Mouse (Mus musculus) hindbrain, embryonic 16.5 days (tissue): ENCODE measurements around the gene Ipo11. TPM values are rescaled to one million over a fixed set of nuclear protein-coding genes. Genes with fewer than 3 reads are reported as not detected.

Experiments used
- ATAC-seq: fragments of 200-750 bp; cut with Nextera tagmentation; 2 replicates; pipeline ENCODE4 v1.8.0; 2017; ENCODE audit warnings: moderate TSS enrichment, moderate library complexity
- H3K27ac ChIP-seq: fragments of 300-500 bp; sonication (generic); 2 replicates; pipeline ENCODE4 v1.5.1; 2014; ENCODE audit warnings: low read depth, mild to moderate bottlenecking, control low read depth, low read length, moderate library complexity
- H3K27me3 ChIP-seq: fragments of 300-500 bp; sonication (generic); replicated peaks from 2 replicates; pipeline ENCODE4 v1.6.1; 2014; ENCODE audit warnings: low read length; ENCODE audit not compliant: control insufficient read depth, insufficient read depth
- H3K36me3 ChIP-seq: fragments of 300-500 bp; sonication (generic); 2 replicates; pipeline ENCODE4 v1.6.1; 2014; ENCODE audit warnings: mild to moderate bottlenecking, low read length, moderate library complexity, mixed read lengths; ENCODE audit not compliant: control insufficient read depth, insufficient read depth
- H3K4me1 ChIP-seq: fragments of 300-500 bp; sonication (generic); 2 replicates; pipeline ENCODE4 v1.6.1; 2014; ENCODE audit warnings: low read depth, low read length; ENCODE audit not compliant: control insufficient read depth, insufficient read depth
- H3K4me2 ChIP-seq: fragments of 300-500 bp; sonication (generic); 2 replicates; pipeline ENCODE4 v1.6.1; 2014; ENCODE audit warnings: mild to moderate bottlenecking, low read length, control low read depth, moderate library complexity
- H3K4me3 ChIP-seq: fragments of 300-500 bp; sonication (generic); 2 replicates; pipeline ENCODE4 v1.5.1; 2014; ENCODE audit warnings: mild to moderate bottlenecking, low read length, control low read depth, moderate library complexity
- H3K9ac ChIP-seq: fragments of 300-500 bp; sonication (generic); 2 replicates; pipeline ENCODE4 v1.6.1; 2014; ENCODE audit warnings: low read depth, mild to moderate bottlenecking, control low read depth, low read length, moderate library complexity
- H3K9me3 ChIP-seq: fragments of 300-500 bp; sonication (generic); 2 replicates; pipeline ENCODE4 v1.6.1; 2014; ENCODE audit warnings: mild to moderate bottlenecking, low read length, moderate library complexity; ENCODE audit not compliant: control insufficient read depth
- WGBS: fragments of 180-500 bp; shearing (Covaris S2); extraction: QIAGEN DNeasy Blood & Tissue Kit; methylation state at CpG from one replicate; pipeline ENCODE4 v1.1.7; 2014; 5-methylcytosine and 5-hydroxymethylcytosine counted together
- polyA plus RNA-seq: library from polyadenylated mRNA; unstranded; fragments of >200 nt; fragmentation: Nextera tagmentation; extraction: Ambion mirVana; gene quantifications from 2 replicates; pipeline ENCODE4 v1.2.1, GENCODE M21; 2015

The Ipo11 gene
- polyA plus RNA-seq, 1 experiment from 2014 or later: 43.5 TPM

- H3K4me1 ChIP-seq: no peaks in the 10 kb centered on the region
- ATAC-seq: no peak
- no peaks in the 10 kb centered on the region for H3K36me3 ChIP-seq
- H3K27ac ChIP-seq: no peak overlapping the region
- no peak overlapping the region for H3K9ac ChIP-seq
- H3K9me3 ChIP-seq: no peaks in the 10 kb centered on the region
- H3K27me3 ChIP-seq: no peaks in the 10 kb centered on the region
- no peak overlapping the region for H3K4me2 ChIP-seq
- WGBS: 75% methylated on average over 6 of the region's 6 CpGs
- no peak overlapping the region for H3K4me3 ChIP-seq
Observed at GRCm38 (mm10) chr13:106830029-106830428, 106.7 kb downstream of the Ipo11 start.

DNA sequence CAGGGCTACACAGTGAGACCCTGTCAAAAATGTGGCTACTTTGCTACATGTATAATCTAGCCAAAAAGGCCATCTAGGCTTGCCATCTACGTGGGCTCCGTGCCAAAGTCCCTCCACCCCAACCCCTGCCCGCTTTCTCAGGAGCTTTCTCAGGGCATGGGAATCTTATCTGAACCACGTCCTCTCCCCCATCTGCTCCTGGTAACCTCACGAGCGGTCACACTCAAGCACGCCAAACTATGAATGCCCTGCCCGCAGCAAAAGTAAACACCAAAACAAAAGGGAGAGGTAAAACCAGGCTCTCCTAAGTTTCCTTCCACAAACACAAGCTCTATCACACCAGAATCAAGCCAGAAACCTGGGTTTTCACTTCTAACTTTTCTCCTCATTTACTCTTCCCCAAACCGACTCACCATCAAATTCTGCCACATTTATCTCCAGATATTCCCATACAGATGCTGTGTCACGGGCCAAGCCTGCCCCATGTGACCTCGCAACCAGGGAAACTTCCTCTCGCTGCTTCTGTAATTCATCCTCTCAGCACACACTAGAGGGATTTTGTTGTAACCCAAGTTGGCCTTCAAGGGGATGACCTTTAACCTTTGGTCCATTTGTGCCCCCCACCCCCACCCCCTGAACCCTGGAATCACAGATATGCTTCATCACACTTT lies 107.3 kb downstream of the Ipo11 start:
- no peak overlapping the region for H3K4me3 ChIP-seq
- H3K9me3 ChIP-seq: no peaks in the 10 kb centered on the region
- no peak overlapping the region for H3K4me2 ChIP-seq
- no peaks in the 10 kb centered on the region for H3K4me1 ChIP-seq
- H3K36me3 ChIP-seq: no peaks in the 10 kb centered on the region
- H3K27me3 ChIP-seq: no peaks in the 10 kb centered on the region
- no peak overlapping the region for H3K27ac ChIP-seq
- ATAC-seq: no peak
- H3K9ac ChIP-seq: no peak overlapping the region
- WGBS: 85% methylated on average over 12 of the region's 12 CpGs

- 86% methylated on average over 5 of the region's 5 CpGs for WGBS
- H3K27ac ChIP-seq: no peak overlapping the region
- no peaks in the 10 kb centered on the region for H3K36me3 ChIP-seq
- H3K9me3 ChIP-seq: no peaks in the 10 kb centered on the region
- H3K9ac ChIP-seq: no peak overlapping the region
- no peaks in the 10 kb centered on the region for H3K27me3 ChIP-seq
- no peak overlapping the region for H3K4me3 ChIP-seq
- ATAC-seq: no peak
- no peak overlapping the region for H3K4me2 ChIP-seq
- H3K4me1 ChIP-seq: no peaks in the 10 kb centered on the region
Observed at GRCm38 (mm10) chr13:106825618-106826017, 111.1 kb downstream of the Ipo11 start.

DNA sequence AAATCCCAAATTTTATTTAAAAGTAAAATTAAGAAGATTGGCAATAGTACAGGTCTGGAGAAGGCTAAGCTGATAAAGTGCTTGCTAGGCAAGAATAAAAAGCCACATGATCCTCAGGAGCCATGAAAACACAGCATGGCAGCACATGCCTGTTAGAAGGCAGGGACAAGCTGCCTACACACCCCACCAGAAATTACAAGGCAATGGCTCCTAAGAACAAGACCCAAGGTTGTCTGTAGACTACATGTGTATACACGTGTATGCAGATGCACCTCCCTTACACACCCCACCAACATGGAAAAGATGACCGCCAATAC lies 112.9 kb downstream of the Ipo11 start:
- WGBS: 100% methylated on average over 2 of the region's 2 CpGs
- no peak for ATAC-seq
- no peaks in the 10 kb centered on the region for H3K4me1 ChIP-seq

DNA sequence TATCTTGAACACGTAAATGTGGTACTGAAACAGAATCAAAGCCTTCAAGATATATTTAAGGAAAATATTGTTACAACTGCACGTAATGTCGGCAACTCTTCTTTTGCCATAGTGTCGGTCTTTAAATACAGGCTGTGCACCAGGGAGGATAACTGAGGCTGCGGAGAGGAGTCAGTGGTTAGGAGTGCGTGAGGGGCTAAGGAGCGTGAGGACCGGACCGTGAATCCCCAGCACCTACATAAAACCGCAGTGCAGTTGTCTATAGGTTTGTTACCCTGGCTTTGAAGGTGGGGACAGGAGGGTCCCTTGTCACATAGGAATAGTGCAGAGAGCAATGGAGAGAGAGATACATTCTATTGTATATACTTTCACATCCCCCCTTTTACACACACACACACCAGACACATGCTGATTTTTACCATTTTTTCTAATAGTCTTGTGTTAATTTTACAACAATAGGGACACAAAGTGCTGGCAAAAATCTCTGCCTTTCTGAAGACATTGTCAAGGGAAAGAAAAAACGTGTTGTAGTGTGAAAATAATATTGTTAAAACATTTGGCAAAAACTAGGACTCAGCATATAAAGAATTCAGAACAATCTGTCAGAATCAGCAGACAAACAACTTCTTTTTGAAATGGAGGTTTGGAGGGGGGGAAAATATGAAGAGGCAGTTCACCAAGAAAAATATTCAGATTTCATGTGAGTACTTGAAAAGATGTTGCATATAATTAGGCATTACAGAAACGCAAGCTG lies 113.5 kb downstream of the Ipo11 start:
- H3K4me1 ChIP-seq: no peaks in the 10 kb centered on the region
- H3K36me3 ChIP-seq: no peaks in the 10 kb centered on the region
- H3K9ac ChIP-seq: no peak overlapping the region
- H3K9me3 ChIP-seq: no peaks in the 10 kb centered on the region
- no peak for ATAC-seq
- H3K4me3 ChIP-seq: no peak overlapping the region
- 93% methylated on average over 12 of the region's 12 CpGs for WGBS
- no peaks in the 10 kb centered on the region for H3K27me3 ChIP-seq
- no peak overlapping the region for H3K27ac ChIP-seq
- H3K4me2 ChIP-seq: no peak overlapping the region

More for the DNA sequence above, 112.9 kb downstream of the Ipo11 start:
- H3K9me3 ChIP-seq: no peaks in the 10 kb centered on the region
- H3K4me3 ChIP-seq: no peak overlapping the region
- no peaks in the 10 kb centered on the region for H3K36me3 ChIP-seq
- no peak overlapping the region for H3K27ac ChIP-seq
- H3K27me3 ChIP-seq: no peaks in the 10 kb centered on the region
- no peak overlapping the region for H3K4me2 ChIP-seq
- H3K9ac ChIP-seq: no peak overlapping the region

DNA sequence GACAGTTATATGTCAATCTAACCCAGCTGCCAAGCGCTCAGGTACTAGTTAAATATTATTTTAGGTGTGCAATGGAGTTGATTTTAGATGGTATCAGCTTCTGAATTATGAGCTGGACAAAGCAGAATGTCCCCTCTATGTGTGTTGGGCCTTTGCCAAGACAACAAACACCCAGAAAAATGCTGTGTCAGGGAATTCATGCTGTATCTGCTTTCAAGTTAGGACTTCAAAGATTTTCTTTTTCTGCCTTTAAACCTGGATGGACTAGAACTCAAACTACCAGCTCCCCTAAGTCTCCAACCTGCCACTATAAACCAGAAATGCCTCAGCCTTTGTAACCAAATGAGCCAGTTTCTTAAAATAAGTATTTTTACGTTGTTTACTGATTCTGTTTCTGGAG lies 116.6 kb downstream of the Ipo11 start:
- no peaks in the 10 kb centered on the region for H3K9me3 ChIP-seq
- 0 out of 2 replicates have a peak, but pooled peaks cover 2% of the 10 kb centered on the region for H3K36me3 ChIP-seq
- H3K27me3 ChIP-seq: no peaks in the 10 kb centered on the region
- ATAC-seq: no peak
- no peak overlapping the region for H3K4me2 ChIP-seq
- no peak overlapping the region for H3K4me3 ChIP-seq
- H3K4me1 ChIP-seq: no peaks in the 10 kb centered on the region
- no peak overlapping the region for H3K27ac ChIP-seq
- WGBS: 88% methylated on average over 2 of the region's 2 CpGs
- H3K9ac ChIP-seq: no peak overlapping the region

DNA sequence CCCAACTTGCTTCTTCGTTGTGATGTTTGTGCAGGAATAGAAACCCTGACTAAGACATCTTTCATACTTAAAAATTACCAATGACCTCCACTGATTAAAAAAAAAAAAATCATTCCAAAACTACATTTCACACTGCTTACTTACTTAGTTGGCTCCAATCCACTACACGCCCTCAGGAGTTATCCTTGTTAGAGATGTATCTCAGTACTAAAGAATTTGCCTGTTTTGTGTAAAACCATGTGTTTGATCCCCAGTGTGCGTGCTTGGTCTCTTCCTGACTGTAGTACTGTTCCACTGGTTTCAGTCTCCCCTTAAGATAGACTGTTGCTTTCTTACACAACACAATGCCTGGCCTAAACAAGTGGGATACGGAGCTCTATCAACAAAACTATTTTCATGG lies 117.0 kb downstream of the Ipo11 start:
- H3K27me3 ChIP-seq: no peaks in the 10 kb centered on the region
- H3K36me3 ChIP-seq: 0 out of 2 replicates have a peak, but pooled peaks cover 2% of the 10 kb centered on the region
- H3K4me3 ChIP-seq: no peak overlapping the region
- H3K4me2 ChIP-seq: no peak overlapping the region
- 87% methylated on average over 4 of the region's 4 CpGs for WGBS
- H3K9me3 ChIP-seq: no peaks in the 10 kb centered on the region
- no peaks in the 10 kb centered on the region for H3K4me1 ChIP-seq
- H3K27ac ChIP-seq: no peak overlapping the region
- no peak overlapping the region for H3K9ac ChIP-seq
- no peak for ATAC-seq

- Histone ChIP-seq H3K4me2 (no peak overlapping the region), H3K36me3 (0 out of 2 replicates have a peak, but pooled peaks cover 2% of the 10 kb centered on the region), H3K27ac (no peak overlapping the region), H3K27me3 (no peaks in the 10 kb centered on the region), H3K9ac (no peak overlapping the region), H3K4me3 (no peak overlapping the region), H3K4me1 (no peaks in the 10 kb centered on the region), H3K9me3 (no peaks in the 10 kb centered on the region)
- 78% methylated on average over 5 of the region's 5 CpGs for WGBS
- no peak for ATAC-seq
Observed at GRCm38 (mm10) chr13:106817066-106817465, 119.7 kb downstream of the Ipo11 start.

GRCm38 (mm10) chr13:106813519-106813918 lies 123.2 kb downstream of the Ipo11 start:
- no peaks in the 10 kb centered on the region for H3K27me3 ChIP-seq
- H3K9ac ChIP-seq: no peak overlapping the region
- H3K27ac ChIP-seq: no peak overlapping the region
- H3K4me1 ChIP-seq: no peaks in the 10 kb centered on the region
- H3K4me2 ChIP-seq: no peak overlapping the region
- H3K9me3 ChIP-seq: no peaks in the 10 kb centered on the region
- 89% methylated on average over 4 of the region's 4 CpGs for WGBS
- H3K4me3 ChIP-seq: no peak overlapping the region
- no peak for ATAC-seq
- H3K36me3 ChIP-seq: 0 out of 2 replicates have a peak, but pooled peaks cover 2% of the 10 kb centered on the region
